Mouse (Mus musculus) spleen, embryonic (tissue): ENCODE results near the gene Lhfpl2.

ENCODE experiments used
- CTCF ChIA-PET: fragments of 350-600 bp; sonication (Branson Sonifier 250); formaldehyde crosslinking; loops from one replicate; lab custom pipeline; 2022; lab: Charles Lee

Gene Lhfpl2

GRCm38 (mm10) chr13:94174577-94175279 lies 117.1 kb downstream of the Lhfpl2 start:
- CTCF ChIA-PET = no interaction called here

GRCm38 (mm10) chr13:94175379-94176050 lies 117.9 kb downstream of the Lhfpl2 start:
- CTCF ChIA-PET = no interaction called here

- CTCF ChIA-PET = no interaction called here
Observed at GRCm38 (mm10) chr13:94177148-94177547, 119.6 kb downstream of the Lhfpl2 start.

GRCm38 (mm10) chr13:94178401-94179040 lies 120.9 kb downstream of the Lhfpl2 start:
- CTCF ChIA-PET = no interaction called here

- CTCF ChIA-PET = no interaction called here
Observed at GRCm38 (mm10) chr13:94180477-94181420, 123.2 kb downstream of the Lhfpl2 start.

- CTCF ChIA-PET = no interaction called here
Observed at GRCm38 (mm10) chr13:94182026-94182425, 124.4 kb downstream of the Lhfpl2 start.

GRCm38 (mm10) chr13:94183372-94184021 lies 125.9 kb downstream of the Lhfpl2 start:
- CTCF ChIA-PET = no interaction called here

- CTCF ChIA-PET = no interaction called here
Observed at GRCm38 (mm10) chr13:94184726-94185456, 127.3 kb downstream of the Lhfpl2 start.

GRCm38 (mm10) chr13:94185631-94186030 lies 128.0 kb downstream of the Lhfpl2 start:
- CTCF ChIA-PET = no interaction called here

- CTCF ChIA-PET = no interaction called here
Observed at GRCm38 (mm10) chr13:94188200-94189086, 130.8 kb downstream of the Lhfpl2 start.

- CTCF ChIA-PET = no interaction called here
Observed at GRCm38 (mm10) chr13:94190386-94190785, 132.8 kb downstream of the Lhfpl2 start.

- CTCF ChIA-PET = no interaction called here
Observed at GRCm38 (mm10) chr13:94193227-94193626, 135.6 kb downstream of the Lhfpl2 start.

GRCm38 (mm10) chr13:94198616-94199015 lies 141.0 kb downstream of the Lhfpl2 start:
- CTCF ChIA-PET = no interaction called here

GRCm38 (mm10) chr13:94199829-94200228 lies 142.2 kb downstream of the Lhfpl2 start:
- CTCF ChIA-PET = no interaction called here

GRCm38 (mm10) chr13:94205234-94205633 lies 147.6 kb downstream of the Lhfpl2 start:
- CTCF ChIA-PET = no interaction called here

GRCm38 (mm10) chr13:94207973-94208372 lies 150.4 kb downstream of the Lhfpl2 start:
- CTCF ChIA-PET = no interaction called here

GRCm38 (mm10) chr13:94208892-94209291 lies 151.3 kb downstream of the Lhfpl2 start:
- CTCF ChIA-PET = interaction anchor here (0.6 kb wide), 1 partner anchor 42 kb away, joined by 15 read pairs; no protein-coding TSS in a partner anchor

GRCm38 (mm10) chr13:94211236-94212119 lies 153.9 kb downstream of the Lhfpl2 start:
- CTCF ChIA-PET = no interaction called here
